Mouse (Mus musculus) stomach, postnatal 0 days (tissue): Measurements from ENCODE around the gene Nck1. TPM values are rescaled to one million over a fixed set of nuclear protein-coding genes. Genes with fewer than 3 reads are reported as not detected.

Source experiments
- ATAC-seq: fragments of 200-750 bp; cut with Nextera tagmentation; 2 replicates; pipeline ENCODE4 v1.8.0; 2017; ENCODE audit not compliant: low FRiP score, low TSS enrichment
- DNase-seq: peaks from one replicate; pipeline ENCODE4 v3.0.0-alpha.2; 2016; ENCODE audit warnings: low spot score
- H3K27ac ChIP-seq: fragments of 300-500 bp; sonication (generic); replicated peaks from 2 replicates; pipeline ENCODE4 v1.5.1; 2014; ENCODE audit warnings: mild to moderate bottlenecking, control low read depth
- H3K27me3 ChIP-seq: fragments of 300-500 bp; sonication (generic); 2 replicates; pipeline ENCODE4 v1.6.1; 2014; ENCODE audit warnings: low read length; ENCODE audit not compliant: control insufficient read depth, insufficient read depth
- H3K36me3 ChIP-seq: fragments of 300-500 bp; sonication (generic); 2 replicates; pipeline ENCODE4 v1.6.1; 2014; ENCODE audit warnings: low read length, mixed read lengths; ENCODE audit not compliant: control insufficient read depth, insufficient read depth
- H3K4me1 ChIP-seq: fragments of 300-500 bp; sonication (generic); replicated peaks from 2 replicates; pipeline ENCODE4 v1.6.1; 2014; ENCODE audit warnings: antibody characterized with exemption; ENCODE audit not compliant: control insufficient read depth, insufficient read depth
- H3K4me2 ChIP-seq: fragments of 300-500 bp; sonication (generic); replicated peaks from 2 replicates; pipeline ENCODE4 v1.6.1; 2014; ENCODE audit warnings: low read depth, mild to moderate bottlenecking, control low read depth, moderate library complexity
- H3K4me3 ChIP-seq: fragments of 300-500 bp; sonication (generic); 2 replicates; pipeline ENCODE4 v1.5.1; 2014; ENCODE audit warnings: low read depth, low read length, control low read depth
- H3K9ac ChIP-seq: fragments of 300-500 bp; sonication (generic); 2 replicates; pipeline ENCODE4 v1.6.1; 2014; ENCODE audit warnings: mild to moderate bottlenecking, low read length, control low read depth, mixed read lengths
- H3K9me3 ChIP-seq: fragments of 300-500 bp; sonication (generic); 2 replicates; pipeline ENCODE4 v1.6.1; 2016; ENCODE audit warnings: low read length; ENCODE audit not compliant: control insufficient read depth
- CTCF ChIP-seq: IDR thresholded peaks from 2 replicates; pipeline ENCODE4 v1.5.1; 2016; ENCODE audit warnings: antibody characterized with exemption, low read depth, mild to moderate bottlenecking, moderate library complexity
- EP300 ChIP-seq: optimal IDR thresholded peaks from 2 replicates; pipeline ENCODE3; 2016; ENCODE audit warnings: antibody characterized with exemption
- WGBS: fragments of 180-500 bp; shearing (Covaris S2); extraction: QIAGEN DNeasy Blood & Tissue Kit; methylation state at CpG from one replicate; pipeline ENCODE4 v1.1.7; 2014; 5-methylcytosine and 5-hydroxymethylcytosine counted together
- polyA plus RNA-seq: library from polyadenylated mRNA; unstranded; fragments of >200 nt; fragmentation: Nextera tagmentation; extraction: Ambion mirVana; gene quantifications from 2 replicates; pipeline ENCODE4 v1.2.1, GENCODE M21; 2015

The Nck1 gene
- polyA plus RNA-seq, 1 experiment from 2014 or later, result 44.7 TPM

DNA sequence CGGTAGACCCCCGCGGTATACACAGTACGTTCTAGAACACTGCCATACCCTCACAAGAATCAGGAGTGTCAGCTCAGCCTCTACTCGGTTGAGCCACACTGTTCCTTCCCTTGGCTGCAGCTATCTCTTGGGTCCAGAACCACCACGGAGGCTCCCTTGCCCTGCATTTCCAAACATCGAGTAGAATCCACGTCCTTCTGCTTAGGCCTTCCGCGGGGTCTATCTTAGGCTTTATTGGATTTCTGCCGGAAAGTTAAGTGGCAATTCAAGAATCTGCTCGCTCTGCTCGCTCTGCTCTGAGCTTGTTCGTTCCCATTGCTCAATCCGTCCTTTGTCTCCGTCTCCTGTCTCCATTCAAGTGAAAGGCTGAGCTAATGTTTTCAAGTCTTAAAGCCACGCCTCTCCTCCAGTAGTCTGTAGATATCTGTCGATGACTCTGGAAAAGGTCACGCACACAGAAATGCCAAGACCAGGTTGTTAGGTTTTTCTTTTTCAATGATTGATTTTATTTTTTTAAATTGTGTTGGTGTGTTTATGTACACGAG is 34.3 kb upstream of the Nck1 start:
- Histone ChIP-seq H3K9ac (no peak overlapping the region), H3K27ac (peak overlapping the region; percentile 61), H3K4me2 (peak overlapping the region; percentile 34), H3K4me3 (no peak overlapping the region), H3K9me3 (no peaks in the 10 kb centered on the region), H3K36me3 (no peaks in the 10 kb centered on the region), H3K4me1 (no peaks in the 10 kb centered on the region), H3K27me3 (no peaks in the 10 kb centered on the region)
- DNase-seq (peak; percentile 37), ATAC-seq (peak; percentile 31)
- 55% methylated on average over 20 of the region's 20 CpGs for WGBS
- TF ChIP-seq EP300, result no peak
- TF ChIP-seq CTCF, result no peak

DNA sequence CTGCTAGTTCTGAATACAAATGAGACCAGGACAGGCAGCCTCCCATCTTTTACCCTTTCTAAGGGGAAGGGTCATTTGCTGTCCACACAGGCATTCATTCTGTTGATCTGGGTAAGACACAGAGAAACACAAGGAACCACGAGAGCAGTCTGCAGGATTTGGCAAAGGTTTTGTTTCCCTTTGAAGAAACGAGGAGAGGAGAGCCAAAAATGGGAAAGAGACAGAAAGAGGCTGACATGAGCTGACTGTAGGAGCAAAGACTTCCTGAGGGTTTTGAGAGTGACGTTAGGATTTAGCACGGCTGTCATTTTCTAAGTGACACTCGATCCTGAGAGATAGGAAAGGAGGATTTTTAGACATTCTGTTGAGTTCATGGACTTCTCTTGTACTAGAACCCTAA is 28.0 kb upstream of the Nck1 start:
- no peak for DNase-seq
- no peak overlapping the region for H3K4me2 ChIP-seq
- WGBS, result 35% methylated on average over 5 of the region's 5 CpGs

GRCm38 (mm10) chr9:100573300-100573699 is 27.4 kb upstream of the Nck1 start:
- DNase-seq (no peak), ATAC-seq (no peak)

More for the DNA sequence above, 28.0 kb upstream of the Nck1 start:
- Histone ChIP-seq H3K36me3 (no peaks in the 10 kb centered on the region), H3K9me3 (no peaks in the 10 kb centered on the region), H3K4me3 (no peak overlapping the region), H3K4me1 (0 out of 2 replicates have a peak, but pooled peaks cover 2% of the 10 kb centered on the region), H3K27ac (no peak overlapping the region), H3K9ac (no peak overlapping the region), H3K27me3 (no peaks in the 10 kb centered on the region)
- no peak for TF ChIP-seq EP300
- TF ChIP-seq CTCF, result no peak
- no peak for ATAC-seq

DNA sequence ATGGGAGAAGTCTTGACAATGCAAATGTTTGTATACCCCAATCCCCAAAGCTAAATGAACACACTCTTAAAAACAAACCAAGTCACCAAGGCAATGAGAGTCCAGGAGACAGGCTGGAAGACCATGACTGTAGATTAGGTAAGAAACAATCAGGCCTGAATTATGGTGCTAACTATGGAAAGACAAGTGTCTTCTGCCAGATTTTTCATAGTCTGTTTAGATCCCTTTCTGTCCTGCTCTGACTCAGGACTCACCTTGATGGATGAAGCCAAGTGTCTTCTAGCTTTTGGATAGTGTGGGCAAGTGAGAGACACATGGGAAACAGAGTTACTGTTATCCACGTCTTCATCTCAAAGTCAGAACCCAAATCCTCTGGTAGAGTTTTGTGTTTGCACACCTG is 25.6 kb upstream of the Nck1 start:
- no peaks in the 10 kb centered on the region for H3K9me3 ChIP-seq
- no peak overlapping the region for H3K27ac ChIP-seq
- no peaks in the 10 kb centered on the region for H3K36me3 ChIP-seq
- 83% methylated on average over 1 of the region's 1 CpGs for WGBS
- no peak for TF ChIP-seq CTCF
- TF ChIP-seq EP300, result no peak
- no peaks in the 10 kb centered on the region for H3K27me3 ChIP-seq
- H3K9ac ChIP-seq, result no peak overlapping the region
- 0 out of 2 replicates have a peak, but pooled peaks cover 2% of the 10 kb centered on the region for H3K4me1 ChIP-seq
- no peak overlapping the region for H3K4me2 ChIP-seq
- no peak for DNase-seq
- no peak for ATAC-seq
- no peak overlapping the region for H3K4me3 ChIP-seq

More at GRCm38 (mm10) chr9:100573300-100573699, 27.4 kb upstream of the Nck1 start:
- 0 out of 2 replicates have a peak, but pooled peaks cover 2% of the 10 kb centered on the region for H3K4me1 ChIP-seq
- H3K36me3 ChIP-seq, result no peaks in the 10 kb centered on the region
- no peak overlapping the region for H3K4me2 ChIP-seq
- no peak for TF ChIP-seq CTCF
- no peak for TF ChIP-seq EP300
- 65% methylated on average over 2 of the region's 2 CpGs for WGBS
- no peak overlapping the region for H3K4me3 ChIP-seq
- no peak overlapping the region for H3K27ac ChIP-seq
- no peaks in the 10 kb centered on the region for H3K9me3 ChIP-seq
- no peaks in the 10 kb centered on the region for H3K27me3 ChIP-seq
- no peak overlapping the region for H3K9ac ChIP-seq

GRCm38 (mm10) chr9:100570626-100571233 is 24.8 kb upstream of the Nck1 start, which contains the start of gene Slc35g2:
TSS of gene Slc35g2 (minus strand) at chr9:100571090.
- Histone ChIP-seq H3K9me3 (no peaks in the 10 kb centered on the region), H3K27ac (peak within 1 kb of the TSS; percentile 56), H3K9ac (peak within 1 kb of the TSS; percentile 67), H3K4me1 (0 out of 2 replicates have a peak, but pooled peaks cover 2% of the 10 kb centered on the region), H3K36me3 (no peaks in the 10 kb centered on the region), H3K4me2 (peak within 1 kb of the TSS; percentile 95), H3K4me3 (peak within 1 kb of the TSS; percentile 61), H3K27me3 (no peaks in the 10 kb centered on the region)
- TF ChIP-seq EP300 (no peak), CTCF (no peak; the same call in 1 of the 2 replicates)
- ATAC-seq, result peak; percentile 70
- peak; percentile 62 for DNase-seq
- under 1% methylated on average over 54 of the region's 55 CpGs for WGBS
